Mouse (Mus musculus): ENCODE results near the gene Kcna7.
A peak's percentile ranks its signal among the peaks of the same experiment; 100 is the strongest.
"Not testable (repeated sequence)": the region's sequence is repeated elsewhere in the genome, so short reads cannot be mapped to it uniquely, and the experiment has no call there.

Kcna7 gene

DNA sequence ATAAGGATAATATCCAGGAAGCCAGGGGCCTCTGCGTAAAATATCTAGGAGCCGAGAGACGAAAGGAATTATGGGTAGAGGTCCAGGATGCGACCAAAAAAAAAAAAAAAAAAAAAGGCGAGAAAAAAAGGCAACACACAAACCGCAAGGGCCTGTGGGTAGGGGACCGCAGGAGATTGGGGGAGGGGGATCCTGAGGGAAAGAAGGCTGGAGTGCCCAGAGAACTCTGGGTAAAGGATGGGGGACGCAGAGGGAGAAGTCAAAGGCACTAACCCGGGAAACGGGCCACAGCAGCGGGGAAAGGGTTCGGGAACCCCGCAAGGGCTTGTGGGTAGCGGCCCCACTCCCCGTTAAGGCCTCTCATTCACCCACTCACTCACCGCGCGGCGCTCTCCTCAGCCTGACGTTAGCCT, 10.3 kb upstream of the Kcna7 start:
- no peak for DNase-seq (ENCODE audit: low spot score)

DNA sequence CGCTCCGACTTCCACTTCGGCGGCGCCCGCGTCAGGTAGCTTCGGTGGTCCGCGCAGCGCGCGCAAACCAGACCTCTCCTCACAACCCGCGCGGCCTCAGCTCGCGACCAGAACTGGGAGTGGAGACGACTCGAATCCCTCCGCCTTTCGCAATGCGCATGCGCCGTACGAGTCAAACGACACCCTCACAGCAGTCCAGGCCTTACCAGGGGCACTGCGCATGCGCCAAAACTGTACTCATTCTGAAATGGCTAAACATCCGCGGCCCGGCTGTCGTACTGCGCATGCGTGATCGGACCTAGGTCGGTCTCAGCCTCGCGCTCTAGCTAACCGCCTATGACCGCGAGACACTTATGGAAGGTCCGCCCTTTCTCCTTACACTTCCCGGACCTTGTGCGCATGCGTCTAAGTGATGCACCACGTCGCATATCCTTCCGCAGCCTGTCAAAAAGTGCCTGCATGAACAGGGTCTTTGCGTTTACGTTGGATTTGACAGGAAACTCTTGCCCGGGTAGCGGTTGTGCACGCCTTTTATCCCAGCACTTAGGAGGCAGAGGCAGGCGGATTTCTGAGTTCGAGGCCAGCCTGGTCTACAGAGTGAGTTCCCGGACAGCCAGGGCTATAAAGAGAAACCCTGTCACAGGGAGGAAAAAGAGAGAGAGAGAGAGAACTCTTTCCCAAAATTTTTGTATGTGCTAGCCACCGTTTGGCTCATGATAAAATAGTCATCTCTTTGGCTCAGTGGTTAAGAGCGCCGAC, 9.7 kb upstream of the Kcna7 start, which contains the start of gene Snrnp70:
Snrnp70 (minus strand) TSS at position 165 of the 759 bp plus-strand sequence.
- DNase-seq (ENCODE audit: low spot score) = peak; percentile 99

DNA sequence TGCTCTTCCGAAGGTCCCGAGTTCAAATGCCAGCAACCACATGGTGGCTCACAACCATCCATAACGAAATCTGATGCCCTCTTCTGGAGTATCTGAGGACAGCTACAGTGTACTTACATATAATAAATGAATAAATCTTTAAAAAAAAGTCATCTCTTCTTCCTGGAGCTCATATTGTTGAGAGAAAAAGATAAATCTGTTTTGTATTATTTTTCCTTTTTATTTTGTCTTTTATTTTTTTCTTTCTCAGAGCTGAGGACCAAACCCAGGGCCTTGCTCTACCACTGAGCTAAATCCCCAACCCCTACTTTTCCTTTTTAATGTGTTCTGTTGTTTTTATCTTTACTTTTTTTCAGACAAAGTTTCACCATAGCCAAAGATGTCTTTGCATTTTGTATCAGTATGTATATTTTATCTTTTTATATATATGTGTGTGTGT, 9.1 kb upstream of the Kcna7 start:
- not testable (repeated sequence) for DNase-seq (ENCODE audit: low spot score)

DNA sequence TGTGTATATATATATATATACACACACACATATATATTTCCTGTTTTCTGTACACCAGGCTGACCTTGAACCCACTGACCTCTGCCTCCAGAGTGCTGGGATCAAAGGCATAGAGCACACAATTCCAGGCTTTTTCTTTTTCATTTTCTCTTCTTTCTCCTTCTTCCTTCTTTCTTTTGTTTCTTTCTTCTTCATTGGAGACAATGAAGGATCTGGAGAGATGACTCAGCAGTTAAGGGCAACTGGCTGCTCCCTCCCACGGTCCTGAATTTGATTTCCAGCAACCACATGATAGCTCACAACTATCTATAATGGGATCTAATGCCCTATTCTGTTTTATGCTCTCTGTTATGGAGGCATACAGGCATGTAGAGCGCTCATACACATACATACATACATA, 8.7 kb upstream of the Kcna7 start:
- no peak for DNase-seq (ENCODE audit: low spot score)

DNA sequence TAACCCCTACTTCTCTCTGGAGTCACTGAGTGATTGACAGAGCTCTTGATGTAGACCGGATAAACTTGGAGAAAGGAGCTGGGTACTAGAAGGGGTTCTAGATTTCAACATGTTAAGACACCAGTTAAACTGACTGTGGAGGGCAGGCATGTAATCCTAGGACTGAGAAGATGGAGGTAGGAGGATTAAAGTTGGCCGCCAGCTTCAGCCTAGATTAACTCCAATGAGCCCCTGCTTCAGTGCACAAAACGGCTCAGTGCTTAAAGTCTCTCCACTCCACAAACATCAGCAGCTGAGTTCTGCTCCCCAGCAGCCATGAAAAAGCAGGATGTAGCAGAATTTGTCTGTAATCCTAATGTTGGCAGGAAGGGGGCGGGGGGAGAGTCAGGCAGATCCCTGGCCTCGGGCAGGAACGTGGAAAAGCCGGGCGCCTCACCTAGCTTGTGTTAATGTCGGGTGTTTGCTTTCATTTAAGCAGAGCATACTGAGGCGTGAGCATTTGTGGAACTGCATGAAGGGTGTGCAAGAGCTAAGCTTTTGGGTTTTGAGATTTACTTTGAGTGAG, 3.9 kb upstream of the Kcna7 start:
- no peak for DNase-seq (ENCODE audit: low spot score)

DNA sequence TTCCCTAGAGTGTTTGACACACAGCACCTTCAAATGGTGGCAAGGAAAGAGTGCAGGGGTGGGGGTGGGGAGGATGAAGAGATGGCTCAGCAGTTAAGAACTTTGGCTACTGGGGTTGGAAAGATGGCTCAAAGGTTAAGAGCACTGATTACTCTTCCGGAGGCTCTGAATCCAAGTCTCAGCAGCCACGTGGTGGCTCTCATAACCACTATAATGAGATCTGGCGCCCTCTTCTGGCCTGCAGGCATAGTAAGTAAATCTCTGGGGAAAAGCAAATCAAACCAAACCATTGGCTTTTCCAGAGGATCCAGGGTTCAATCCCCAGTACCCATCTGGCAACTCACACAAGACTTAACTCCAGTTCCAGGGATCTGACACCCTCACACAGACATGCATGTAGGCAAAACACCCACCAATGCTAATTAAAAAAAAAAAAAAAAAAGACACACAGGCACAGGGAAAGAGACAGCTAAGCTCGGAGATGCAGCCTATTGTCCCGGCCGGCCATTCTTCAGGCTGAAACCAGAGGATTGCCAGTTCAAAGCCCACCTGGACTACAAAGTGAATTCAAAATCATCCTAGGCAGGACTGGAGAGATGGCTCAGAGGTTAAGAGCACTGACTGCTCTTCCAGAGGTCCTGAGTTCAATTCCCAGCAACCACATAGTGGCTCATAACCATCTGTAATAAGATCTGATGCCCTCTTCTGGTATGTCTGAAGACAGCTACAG, 1.8 kb upstream of the Kcna7 start:
- peak; percentile 44 for DNase-seq (ENCODE audit: low spot score)

DNA sequence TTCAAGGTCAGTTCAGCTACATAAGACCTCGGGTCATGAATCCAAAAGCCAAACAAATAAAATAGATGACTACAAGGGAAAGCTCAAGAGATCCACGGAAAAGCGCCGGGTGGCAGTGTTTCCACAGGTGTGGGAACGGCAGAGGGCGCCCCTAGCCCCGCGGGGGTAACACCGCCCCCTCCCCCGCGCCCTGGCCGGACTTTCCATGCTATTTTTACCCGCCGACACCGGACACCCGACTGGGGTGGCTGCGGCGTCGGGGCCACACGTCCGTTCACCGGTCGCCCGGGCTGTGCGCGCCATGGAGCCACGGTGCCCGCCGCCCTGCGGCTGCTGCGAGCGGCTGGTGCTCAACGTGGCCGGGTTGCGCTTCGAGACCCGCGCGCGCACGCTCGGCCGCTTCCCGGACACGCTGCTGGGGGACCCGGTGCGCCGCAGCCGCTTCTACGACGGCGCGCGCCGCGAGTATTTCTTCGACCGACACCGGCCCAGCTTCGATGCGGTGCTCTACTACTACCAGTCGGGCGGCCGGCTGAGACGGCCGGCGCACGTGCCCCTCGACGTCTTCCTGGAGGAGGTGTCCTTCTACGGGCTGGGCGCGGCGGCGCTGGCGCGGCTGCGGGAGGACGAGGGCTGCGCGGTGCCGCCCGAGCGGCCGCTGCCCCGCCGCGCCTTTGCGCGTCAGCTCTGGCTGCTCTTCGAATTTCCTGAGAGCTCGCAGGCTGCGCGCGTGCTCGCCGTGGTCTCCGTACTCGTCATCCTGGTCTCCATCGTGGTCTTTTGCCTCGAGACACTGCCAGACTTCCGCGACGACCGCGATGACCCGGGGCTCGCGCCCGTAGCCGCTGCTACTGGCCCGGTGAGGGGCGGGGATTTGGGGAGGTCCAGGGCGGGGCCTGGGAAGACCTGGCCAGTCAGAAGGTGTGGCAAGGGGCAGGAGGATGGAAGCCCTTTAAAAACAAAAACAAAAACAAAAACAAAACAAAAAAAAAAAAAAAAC, 1.0 kb downstream of the Kcna7 start:
- no peak for DNase-seq (ENCODE audit: low spot score)

DNA sequence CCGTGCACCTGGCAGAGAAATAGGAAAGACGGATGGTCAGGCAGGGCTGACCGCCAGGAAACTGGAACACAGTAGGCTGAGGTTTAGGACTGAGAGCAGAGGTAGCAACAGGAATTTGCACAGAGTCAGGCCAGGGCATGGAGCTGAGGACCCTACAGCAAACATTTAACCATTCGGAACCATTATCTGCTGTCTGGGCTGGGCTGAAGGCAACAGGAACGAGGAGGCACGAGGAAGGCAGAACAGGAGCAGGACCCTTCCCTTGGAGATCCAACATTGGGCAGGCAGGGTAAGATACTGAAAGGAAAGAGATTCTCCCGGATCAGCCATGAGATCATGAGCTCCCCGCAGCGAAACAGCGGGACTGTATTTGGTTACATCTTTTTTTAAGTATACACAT, 2.4 kb downstream of the Kcna7 start:
- DNase-seq (ENCODE audit: low spot score) = no peak

DNA sequence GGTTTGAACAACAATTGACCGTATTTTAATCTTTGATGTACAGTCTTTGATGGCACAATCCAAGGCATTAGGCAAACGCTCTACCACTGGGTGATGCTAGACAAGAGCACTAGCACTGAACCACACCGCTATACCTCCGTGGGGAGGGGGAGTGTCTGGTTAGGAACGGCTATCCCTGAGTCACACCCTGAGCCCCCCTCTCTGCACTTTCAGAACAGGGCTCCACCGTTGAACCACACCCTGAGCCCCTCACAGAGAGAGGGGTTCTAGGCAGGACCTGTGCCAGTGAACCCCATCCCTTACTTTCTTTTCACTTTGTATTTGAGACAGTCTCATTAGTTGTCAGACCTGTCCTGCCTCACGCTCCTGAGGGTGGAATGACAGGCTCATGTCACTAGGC, 2.9 kb downstream of the Kcna7 start:
- no peak for DNase-seq (ENCODE audit: low spot score)

DNA sequence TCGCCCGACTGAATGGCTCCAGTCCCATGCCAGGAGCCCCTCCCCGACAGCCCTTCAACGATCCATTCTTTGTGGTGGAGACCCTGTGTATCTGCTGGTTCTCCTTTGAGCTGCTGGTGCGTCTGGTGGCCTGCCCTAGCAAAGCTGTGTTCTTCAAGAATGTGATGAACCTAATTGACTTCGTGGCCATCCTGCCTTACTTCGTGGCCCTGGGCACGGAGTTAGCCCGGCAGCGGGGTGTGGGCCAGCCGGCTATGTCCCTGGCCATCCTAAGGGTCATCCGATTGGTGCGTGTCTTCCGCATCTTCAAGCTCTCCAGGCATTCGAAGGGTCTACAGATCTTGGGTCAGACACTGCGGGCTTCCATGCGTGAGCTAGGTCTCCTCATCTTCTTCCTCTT, 3.5 kb downstream of the Kcna7 start:
- DNase-seq (ENCODE audit: low spot score) = no peak

DNA sequence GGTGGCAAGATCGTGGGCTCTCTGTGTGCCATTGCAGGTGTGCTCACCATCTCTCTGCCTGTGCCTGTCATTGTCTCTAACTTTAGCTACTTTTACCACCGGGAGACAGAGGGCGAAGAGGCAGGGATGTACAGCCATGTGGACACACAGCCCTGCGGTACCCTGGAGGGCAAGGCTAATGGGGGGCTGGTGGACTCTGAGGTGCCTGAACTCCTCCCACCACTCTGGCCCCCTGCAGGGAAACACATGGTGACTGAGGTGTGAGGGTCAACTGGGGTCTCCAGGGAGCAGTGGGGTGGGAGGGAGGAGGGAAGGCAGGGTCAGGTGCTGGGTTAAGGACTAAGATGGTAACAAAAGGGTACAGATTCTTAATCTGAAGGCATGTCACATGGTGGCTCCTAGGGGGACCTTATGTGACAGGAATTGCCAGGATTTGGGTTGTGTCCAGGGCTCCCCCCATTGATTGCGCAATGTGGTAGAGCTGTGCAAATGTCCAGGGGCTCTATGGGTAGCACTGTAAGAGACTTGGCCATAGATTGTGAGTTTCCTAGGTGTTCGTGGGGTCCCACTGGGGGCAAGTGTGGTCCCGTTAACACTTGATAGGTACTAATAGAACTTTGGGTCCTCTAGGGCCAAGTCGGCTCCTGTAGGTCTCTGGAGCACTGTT, 4.2 kb downstream of the Kcna7 start:
- no peak for DNase-seq (ENCODE audit: low spot score)

DNA sequence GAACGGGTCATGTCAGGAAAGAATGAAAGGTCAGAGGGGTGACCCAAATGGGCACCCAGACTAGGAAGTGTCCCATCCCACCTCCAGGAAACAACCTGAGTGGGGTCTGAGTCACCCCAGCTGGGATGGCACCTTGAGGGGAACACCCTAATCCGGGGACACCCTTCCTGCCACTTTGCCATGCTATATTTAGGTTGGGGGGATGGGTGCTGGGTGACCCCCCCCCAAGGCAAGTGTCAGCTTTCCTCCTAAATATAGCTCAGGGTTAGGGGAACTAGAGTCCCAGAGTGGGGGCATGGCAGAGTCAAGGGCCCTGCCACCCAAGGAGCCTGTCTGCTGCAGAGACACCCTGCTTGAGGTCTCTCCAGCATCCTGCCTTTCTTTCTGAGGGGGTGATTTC, 7.0 kb downstream of the Kcna7 start:
- no peak for DNase-seq (ENCODE audit: low spot score)

DNA sequence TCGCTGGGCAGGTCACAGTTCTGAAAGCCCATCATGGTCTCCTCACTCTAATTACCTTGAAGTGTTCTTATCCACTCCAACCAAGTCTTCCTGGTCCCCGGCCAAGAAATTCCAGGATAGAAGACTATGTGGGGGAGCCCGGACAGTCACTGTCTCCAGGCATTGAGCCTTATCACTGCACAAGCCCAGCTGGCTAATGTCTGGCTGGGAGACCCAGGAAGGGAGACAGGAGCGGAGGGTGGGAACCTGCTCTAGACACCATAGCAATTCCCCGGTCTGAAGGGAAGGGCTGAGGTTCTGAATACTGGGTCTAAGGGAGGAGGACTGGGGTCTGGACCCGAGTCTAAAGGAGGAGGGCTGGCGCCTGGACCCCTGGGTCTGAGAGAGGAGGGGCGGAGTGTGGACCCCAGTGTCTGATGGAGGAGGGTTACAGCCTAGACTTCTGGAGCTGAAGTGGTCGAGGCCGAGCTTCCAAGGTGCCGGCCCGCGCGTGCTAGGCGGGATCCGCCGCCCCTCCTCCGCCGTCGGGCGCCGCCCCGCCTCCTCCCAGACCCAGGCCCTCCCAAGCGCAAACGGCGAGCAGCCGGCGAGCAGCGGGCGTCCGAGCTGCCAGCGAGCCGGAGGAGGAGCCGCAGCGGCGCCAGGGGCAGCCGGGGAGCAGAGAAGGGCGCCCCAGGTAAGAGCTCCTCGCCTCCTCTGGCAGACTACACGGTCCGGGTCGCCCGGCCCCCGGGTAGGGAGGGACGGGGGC, 7.8 kb downstream of the Kcna7 start, which contains the start of gene Ntf5:
Ntf5 (plus strand) TSS at position 583 of the 751 bp plus-strand sequence.
- peak; percentile 38 for DNase-seq (ENCODE audit: low spot score)

DNA sequence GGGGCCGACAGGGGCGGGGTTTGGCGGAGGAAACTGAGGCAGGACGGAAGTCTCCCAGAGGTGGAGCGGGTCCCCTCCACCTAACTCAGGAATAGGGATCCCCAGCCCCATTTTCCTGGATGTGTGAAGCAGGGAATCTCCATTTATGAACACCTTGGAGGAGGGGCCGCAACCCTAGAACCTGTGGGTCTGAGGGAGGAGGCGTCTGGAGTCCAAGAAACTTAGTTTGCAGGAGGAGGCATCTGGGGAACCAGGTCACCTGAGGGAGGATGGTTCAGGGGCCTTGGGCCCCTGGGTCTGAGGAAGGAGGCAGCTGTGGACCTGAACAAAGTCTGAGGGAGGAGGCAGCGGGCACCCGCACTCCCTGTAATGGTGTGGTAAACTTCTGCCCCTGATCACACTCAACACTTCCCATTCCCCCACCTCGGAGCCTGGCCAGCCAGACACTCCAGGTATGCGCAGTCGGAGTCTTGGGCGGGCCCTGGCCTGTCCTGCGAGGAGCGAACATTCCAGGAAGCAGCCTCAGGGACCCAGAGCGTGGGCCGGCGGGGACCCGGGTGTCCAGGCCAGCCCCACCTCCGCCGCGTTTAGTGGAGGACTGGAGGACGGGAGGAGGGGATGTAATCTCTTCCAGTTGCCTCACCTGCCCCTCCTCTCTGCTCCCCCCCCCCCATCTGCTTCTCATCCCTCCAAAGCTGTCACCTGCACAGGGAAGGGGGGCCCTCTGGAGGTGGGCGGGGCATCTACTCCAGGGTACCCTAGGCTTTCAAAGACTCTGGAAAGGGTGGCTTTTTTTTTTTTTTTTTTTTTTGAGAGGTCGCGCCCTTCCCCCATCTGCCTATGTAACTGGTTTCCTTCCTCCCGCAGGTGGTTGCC, 8.6 kb downstream of the Kcna7 start:
- DNase-seq (ENCODE audit: low spot score) = no peak

DNA sequence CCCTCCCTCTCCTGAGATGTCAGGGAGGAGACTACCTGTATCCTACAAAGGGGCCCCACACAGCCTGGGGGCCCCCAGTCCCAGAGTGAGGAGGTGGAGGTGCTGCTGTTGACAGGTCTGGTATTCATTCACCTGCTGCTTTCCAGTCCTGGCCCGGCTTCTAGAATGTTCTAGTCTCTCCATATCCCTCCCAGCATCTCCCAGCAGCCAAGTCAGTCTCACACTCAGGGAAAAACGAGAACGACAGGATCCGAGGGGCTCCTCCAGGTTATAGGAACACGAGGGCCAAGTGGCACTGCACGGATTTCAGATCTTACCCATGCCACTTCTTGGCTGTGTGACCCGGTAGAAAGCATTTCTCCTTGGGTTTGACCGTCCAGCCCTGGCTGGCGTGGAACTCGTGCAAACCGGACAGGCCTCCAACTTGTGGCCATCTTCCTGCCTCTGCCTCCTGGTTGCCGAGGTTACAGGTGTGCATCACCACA, 9.3 kb downstream of the Kcna7 start:
- no peak for DNase-seq (ENCODE audit: low spot score)

DNA sequence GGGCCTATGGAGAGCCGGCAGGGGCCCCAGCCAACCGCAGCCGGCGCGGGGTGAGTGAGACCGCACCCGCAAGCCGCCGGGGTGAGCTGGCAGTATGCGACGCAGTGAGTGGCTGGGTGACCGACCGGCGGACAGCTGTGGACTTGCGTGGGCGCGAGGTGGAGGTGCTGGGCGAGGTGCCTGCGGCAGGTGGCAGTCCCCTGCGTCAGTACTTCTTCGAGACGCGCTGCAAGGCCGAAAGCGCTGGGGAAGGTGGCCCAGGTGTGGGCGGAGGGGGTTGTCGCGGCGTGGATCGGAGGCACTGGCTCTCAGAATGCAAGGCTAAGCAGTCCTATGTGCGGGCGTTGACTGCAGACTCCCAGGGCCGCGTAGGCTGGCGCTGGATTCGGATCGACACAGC, 10.2 kb downstream of the Kcna7 start:
- no peak for DNase-seq (ENCODE audit: low spot score)

DNA sequence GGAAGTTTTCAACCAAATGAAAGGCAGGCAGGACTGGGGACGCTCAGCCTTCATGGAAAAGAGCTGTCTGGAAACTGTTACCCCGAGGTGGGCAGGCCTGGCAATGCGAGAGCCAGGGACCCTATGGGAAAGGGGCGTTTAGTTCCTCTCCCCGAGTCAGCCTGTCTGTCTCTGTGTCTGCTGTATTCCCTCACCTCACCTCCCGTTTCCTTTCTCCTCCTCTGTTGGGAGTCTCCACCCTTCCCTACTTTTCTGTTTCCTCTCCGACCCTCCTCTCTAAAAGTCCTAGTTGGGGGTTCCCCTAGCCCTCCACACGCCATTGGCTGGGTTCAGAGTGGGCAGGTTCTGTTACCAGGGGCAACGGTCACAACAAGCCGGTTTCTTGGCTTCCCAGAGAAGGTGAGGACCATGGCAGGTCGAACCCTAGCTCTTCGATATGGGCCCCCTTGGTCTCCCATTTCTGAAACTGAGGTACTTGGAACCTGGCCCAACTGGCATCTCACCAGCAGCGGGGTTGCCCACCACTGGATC, 12.6 kb downstream of the Kcna7 start:
- DNase-seq (ENCODE audit: low spot score) = no peak

DNA sequence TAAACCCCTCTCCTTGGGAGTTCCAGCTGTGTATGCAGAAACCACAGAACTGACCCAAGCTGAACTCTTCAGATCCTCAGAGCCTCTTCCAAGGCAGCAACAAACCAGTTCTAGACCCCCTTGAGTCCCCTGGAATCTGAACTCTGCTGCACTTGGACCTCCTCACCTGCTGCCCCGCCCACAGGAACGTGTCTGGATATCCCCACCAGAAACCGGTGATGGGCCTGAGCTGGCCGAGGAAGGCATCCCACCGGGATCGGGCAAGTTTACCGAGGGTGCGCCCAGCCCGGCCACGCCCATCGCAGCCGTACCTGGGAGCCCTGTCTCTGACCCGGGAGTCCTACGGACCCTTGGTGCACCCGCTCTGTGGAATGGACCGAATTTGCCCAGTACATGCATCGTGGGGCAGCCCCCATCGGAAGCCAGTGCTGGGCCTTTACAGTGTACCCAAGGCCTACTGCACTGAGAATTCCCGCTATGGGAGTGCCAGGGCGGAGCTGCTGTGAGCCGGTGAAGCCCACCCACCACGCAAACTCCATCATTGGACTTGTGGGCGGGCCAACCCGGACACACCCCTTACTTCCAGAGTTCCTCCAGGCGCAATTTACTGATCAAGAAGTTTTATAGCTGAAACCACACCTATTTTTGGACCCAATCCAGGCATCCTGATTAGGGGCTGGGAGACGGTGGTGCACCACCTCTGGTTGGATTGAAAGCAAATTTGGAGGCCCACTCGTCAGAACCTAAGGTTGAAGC, 14.6 kb downstream of the Kcna7 start:
- no peak for DNase-seq (ENCODE audit: low spot score)

DNA sequence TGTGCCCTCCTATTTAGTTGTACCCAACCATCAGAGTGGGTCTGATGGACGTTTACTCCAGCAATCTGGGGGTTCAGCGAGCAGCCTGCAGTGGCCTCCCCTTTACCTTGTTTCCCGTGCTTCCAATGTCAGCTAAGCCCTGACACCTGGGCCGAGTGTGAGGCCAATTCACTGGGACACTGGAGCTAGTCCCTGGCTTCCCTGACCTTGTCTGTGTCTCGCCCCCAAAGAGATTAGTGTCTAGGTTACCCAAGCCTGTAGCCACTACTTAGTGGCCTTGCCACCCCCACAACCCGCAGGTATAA, 15.1 kb downstream of the Kcna7 start, which contains the start of gene Lhb:
Lhb (plus strand) TSS at position 206 of the 305 bp plus-strand sequence.
- no peak for DNase-seq (ENCODE audit: low spot score)
